Mouse (Mus musculus) kidney, adult 2 months (tissue): Measurements from ENCODE around the gene Aars2. TPM values are rescaled to one million over a fixed set of nuclear protein-coding genes. Genes with fewer than 3 reads are reported as not detected.

ENCODE experiments used
- DNase-seq: peaks from one replicate; pipeline ENCODE4 v3.0.0; 2021
- H3K27ac ChIP-seq: fragments of 200-500 bp; 2 replicates; pipeline ENCODE4 v1.5.1; 2012; ENCODE audit warnings: low read depth, low read length, control low read depth, inconsistent platforms; ENCODE audit not compliant: insufficient read depth
- H3K27me3 ChIP-seq: fragments of 200-500 bp; replicated peaks from 2 replicates; pipeline ENCODE4 v1.6.1; 2012; ENCODE audit warnings: mild to moderate bottlenecking, moderate library complexity, low read length, inconsistent platforms; ENCODE audit not compliant: control insufficient read depth, insufficient read depth
- H3K36me3 ChIP-seq: fragments of 200-500 bp; 2 replicates; pipeline ENCODE4 v1.6.1; 2012; ENCODE audit warnings: mild to moderate bottlenecking, moderate library complexity, low read length, inconsistent platforms; ENCODE audit not compliant: control insufficient read depth, insufficient read depth
- H3K4me1 ChIP-seq: fragments of 200-500 bp; 2 replicates; pipeline ENCODE4 v1.6.1; 2011; ENCODE audit warnings: low read length; ENCODE audit not compliant: control insufficient read depth, insufficient read depth
- H3K4me3 ChIP-seq: fragments of 200-500 bp; 2 replicates; pipeline ENCODE4 v1.5.1; 2011; ENCODE audit warnings: mild to moderate bottlenecking, low read depth, low read length, control low read depth; ENCODE audit not compliant: insufficient read depth
- CTCF ChIP-seq: fragments of 200-500 bp; conservative IDR thresholded peaks from 2 replicates; pipeline ENCODE4 v1.5.1; 2011; ENCODE audit warnings: low read depth, mild to moderate bottlenecking, control low read depth, low read length, moderate library complexity, mixed read lengths; ENCODE audit not compliant: insufficient read depth, insufficient read length
- POLR2A ChIP-seq: fragments of 200-500 bp; IDR thresholded peaks from one replicate; pipeline ENCODE4 v1.6.1; 2011; ENCODE audit warnings: low read depth, low read length, control low read depth
- WGBS: fragments of 180-500 bp; shearing (Covaris S2); methylation state at CpG from one replicate; pipeline ENCODE4 v1.1.7; 2018; 5-methylcytosine and 5-hydroxymethylcytosine counted together
- polyA plus RNA-seq: library from polyadenylated mRNA; depleted of rRNA; stranded (reverse); fragments of >200 nt; gene quantifications from 2 replicates; pipeline ENCODE4 v1.2.3, GENCODE M21; 2012

Gene Aars2
- polyA plus RNA-seq, 1 experiment: 16.2 TPM

DNA sequence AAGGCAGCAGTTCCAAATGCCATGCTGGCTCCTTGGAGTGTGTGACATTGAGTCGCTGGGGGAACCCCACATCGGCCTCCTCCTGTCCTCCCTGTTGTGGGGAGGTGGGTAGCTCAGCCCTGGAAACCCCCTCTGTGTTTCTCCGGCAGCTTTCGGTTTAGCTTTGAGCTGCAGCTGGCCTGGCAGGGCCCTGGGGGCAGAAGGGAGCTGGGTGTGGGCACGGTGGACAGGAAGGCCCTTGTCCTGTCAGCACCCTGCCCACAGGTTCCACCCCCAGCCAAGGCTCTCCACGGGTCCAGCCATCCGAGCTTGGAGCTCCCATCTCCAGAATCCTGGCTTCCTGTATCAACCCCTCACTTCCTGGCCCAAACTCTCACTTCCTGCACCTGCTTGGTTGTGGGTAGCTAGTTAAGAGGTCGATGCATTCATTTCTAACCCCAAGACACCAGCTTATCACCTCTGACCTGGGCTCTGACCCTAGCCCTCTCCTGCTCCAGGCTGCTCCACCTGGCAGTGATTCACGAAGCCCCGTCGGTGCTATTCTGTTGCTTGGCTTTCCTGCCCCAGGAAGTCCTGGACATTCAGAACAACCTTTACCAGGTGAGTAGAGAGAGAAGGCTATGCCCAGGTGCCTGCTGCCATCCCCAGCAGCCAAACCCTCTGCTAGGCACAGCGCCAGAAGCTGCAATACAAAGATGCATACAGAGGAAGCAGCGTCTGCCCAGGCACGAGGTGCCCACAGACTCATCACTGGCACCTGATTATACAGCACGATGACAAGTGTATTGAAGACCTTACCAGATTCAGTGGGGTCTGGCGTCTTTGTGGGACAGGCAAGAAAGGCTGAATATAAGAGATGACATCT is 51.6 kb downstream of the Aars2 start:
- TF ChIP-seq POLR2A (no peak), CTCF (no peak)
- no peaks in the 10 kb centered on the region for H3K27me3 ChIP-seq
- peaks cover 7% of the 10 kb centered on the region for H3K4me1 ChIP-seq
- 68% methylated on average over 16 of the region's 16 CpGs for WGBS
- H3K4me3 ChIP-seq: no peak overlapping the region
- no peaks in the 10 kb centered on the region for H3K36me3 ChIP-seq
- no peak for DNase-seq
- H3K27ac ChIP-seq: no peak overlapping the region

DNA sequence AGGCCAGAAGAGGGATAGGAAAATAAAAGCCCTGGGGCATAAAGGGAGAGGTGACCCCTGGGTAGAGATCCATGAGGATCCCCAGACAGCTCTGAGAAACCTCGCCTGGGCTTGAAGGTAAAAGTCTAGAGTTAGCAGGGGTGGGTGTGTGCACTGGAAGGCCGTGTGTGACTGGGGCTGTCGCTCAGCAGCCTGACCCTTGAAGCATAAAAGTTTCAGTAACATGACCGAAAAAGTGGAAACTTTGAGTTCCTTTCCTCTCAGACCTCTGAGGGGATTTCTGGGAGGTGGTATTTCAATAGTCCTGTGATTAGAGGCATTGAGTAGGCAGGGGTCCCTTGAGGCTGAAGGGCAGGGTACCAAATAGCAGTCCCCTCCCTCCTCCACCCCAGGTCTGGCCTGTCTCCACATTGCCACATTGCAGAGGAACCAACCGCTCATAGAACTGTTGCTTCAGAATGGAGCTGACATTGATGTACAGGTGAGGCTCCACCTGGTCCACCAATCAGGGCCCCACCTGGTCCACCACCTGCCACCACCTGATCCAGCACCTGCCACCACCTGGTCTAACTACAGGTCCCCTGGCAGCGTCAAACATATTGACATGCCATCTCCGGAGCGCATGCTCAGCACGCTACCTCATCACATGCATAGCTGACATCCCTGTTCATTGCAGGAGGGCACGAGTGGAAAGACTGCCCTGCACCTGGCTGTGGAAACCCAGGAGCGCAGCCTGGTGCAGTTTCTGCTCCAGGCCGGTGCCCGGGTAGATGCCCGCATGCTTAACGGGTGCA is 53.3 kb downstream of the Aars2 start:
- no peaks in the 10 kb centered on the region for H3K27me3 ChIP-seq
- H3K36me3 ChIP-seq: no peaks in the 10 kb centered on the region
- 87% methylated on average over 15 of the region's 15 CpGs for WGBS
- no peak overlapping the region for H3K4me3 ChIP-seq
- DNase-seq: no peak
- H3K4me1 ChIP-seq: peaks cover 7% of the 10 kb centered on the region
- TF ChIP-seq POLR2A (no peak), CTCF (no peak)
- H3K27ac ChIP-seq: no peak overlapping the region

DNA sequence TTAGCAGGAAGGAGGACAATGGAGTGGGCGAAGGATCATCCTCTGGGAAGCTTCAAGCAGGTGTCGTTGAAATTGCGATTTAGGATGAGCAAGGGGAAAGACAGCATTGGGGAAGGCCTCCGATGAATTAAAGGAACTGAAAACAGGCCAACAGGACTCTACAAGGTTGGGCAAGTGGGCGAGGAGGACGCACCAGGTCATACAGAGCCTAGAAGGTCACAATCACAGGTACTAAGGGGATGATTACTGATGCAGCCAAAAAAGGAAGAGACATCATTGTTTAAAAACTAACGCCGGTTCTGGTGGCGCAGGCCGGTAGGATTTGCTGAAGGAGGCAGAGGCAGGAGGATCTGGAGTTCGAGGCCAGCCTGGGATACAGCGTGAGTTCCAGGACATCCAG is 56.6 kb downstream of the Aars2 start:
- TF ChIP-seq CTCF (no peak), POLR2A (no peak)
- no peak for DNase-seq
- 73% methylated on average over 12 of the region's 12 CpGs for WGBS
- H3K4me1 ChIP-seq: no peaks in the 10 kb centered on the region; the same call in 1 of the 2 replicates
- H3K36me3 ChIP-seq: peaks cover 11% of the 10 kb centered on the region
- H3K4me3 ChIP-seq: no peak overlapping the region
- no peak overlapping the region for H3K27ac ChIP-seq
- H3K27me3 ChIP-seq: no peaks in the 10 kb centered on the region

DNA sequence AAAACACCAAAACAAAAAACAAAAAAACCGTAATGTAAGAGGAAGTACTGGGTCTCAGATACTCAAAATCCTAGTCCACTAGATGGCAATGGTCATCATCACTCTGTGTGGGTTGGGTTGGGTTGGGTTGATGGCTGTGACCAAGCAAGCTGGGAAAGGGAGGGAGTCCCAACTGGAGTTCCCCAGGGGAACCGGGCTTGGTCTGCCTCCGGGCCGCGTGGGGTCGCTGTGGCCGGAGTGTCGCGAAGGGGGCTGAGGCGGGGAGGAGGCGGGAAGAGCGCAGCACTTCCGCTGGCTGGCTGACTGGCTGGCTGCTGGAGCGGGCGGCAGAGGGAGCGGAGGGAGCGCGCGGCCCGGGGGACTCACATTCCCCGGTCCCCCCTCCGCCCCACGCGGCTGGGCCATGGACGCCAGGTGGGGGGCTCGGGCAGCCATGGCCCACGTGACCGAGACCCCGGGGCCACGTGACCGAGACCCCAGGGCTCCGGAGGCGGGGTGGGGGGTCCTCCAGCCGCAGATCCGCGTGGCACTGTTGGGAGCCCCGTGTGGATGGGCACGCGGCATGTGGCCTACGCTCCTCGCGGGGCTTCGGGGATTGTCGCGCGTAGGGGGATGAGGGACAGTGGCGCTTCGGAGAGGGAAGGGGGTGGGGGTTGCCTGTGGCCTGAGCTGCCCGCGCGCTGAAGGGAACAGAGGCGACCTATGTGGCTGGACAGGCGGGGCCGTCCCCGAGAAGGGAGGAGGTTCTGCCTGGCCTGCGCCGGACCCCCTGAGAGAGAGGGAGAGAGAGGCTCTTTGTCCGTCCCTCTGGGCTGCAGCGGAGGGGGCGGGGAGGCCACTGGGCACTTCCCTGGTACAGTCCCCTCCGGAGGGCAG is 57.3 kb downstream of the Aars2 start, which contains the start of gene Slc35b2:
Gene Slc35b2, plus strand, starts transcription at position 220 of the 876 bp plus-strand sequence.
- TF ChIP-seq CTCF (peak; percentile 84), POLR2A (peak; percentile 44)
- H3K4me3 ChIP-seq: peak within 1 kb of the TSS; percentile 83
- WGBS: under 1% methylated on average over 54 of the region's 61 CpGs
- peaks cover 14% of the 10 kb centered on the region for H3K36me3 ChIP-seq
- no peaks in the 10 kb centered on the region for H3K27me3 ChIP-seq
- H3K4me1 ChIP-seq: no peaks in the 10 kb centered on the region; the same call in 1 of the 2 replicates
- peak; percentile 95 for DNase-seq
- H3K27ac ChIP-seq: peak within 1 kb of the TSS; percentile 50

DNA sequence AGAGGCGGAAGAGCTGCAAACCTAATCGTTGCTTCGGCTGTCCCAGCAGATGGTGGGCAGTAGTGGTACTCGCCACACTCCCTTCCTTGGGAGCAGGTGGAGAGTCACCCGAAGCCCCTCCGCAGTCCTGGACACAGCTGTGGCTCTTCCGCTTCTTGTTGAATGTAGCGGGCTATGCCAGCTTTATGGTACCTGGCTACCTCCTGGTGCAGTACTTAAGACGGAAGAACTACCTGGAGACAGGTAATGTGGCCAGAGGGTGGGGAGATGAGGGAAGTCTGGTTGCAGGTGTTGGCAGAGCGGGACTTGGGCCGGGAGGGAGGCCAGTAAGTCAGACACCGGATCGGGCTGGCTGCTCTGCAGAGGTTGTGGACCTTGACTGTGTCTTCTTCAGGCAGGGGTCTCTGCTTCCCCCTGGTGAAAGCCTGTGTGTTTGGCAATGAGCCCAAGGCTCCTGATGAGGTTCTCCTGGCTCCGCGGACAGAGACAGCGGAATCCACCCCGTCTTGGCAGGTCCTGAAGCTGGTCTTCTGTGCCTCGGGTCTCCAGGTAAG is 58.0 kb downstream of the Aars2 start:
- WGBS: 11% methylated on average over 18 of the region's 18 CpGs
- DNase-seq: no peak
- TF ChIP-seq POLR2A: no peak
- no peak for TF ChIP-seq CTCF
- peaks cover 21% of the 10 kb centered on the region for H3K36me3 ChIP-seq
- peak overlapping the region; percentile 83 for H3K4me3 ChIP-seq
- H3K27me3 ChIP-seq: no peaks in the 10 kb centered on the region
- no peaks in the 10 kb centered on the region; the same call in 1 of the 2 replicates for H3K4me1 ChIP-seq
- peak overlapping the region; percentile 50; the same call in 1 of the 2 replicates for H3K27ac ChIP-seq

DNA sequence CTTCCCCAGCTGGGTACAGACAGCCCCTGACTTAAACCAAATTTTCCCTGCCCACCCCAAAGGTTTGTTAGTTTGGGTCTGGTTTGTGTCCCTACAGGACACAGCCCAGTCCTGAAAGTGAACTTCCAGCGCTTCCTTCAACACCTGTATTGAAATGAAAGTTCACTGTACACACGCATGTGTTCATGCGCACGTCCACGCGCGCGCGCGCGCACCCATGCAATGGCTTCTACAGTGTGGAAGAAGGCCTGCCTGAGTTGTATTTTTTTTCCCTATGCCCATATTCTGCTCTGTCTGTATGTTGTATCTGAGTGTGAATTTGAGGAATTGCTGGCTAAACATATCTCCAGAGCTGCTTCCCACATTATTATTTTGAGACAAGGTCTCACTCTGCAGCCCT is 58.5 kb downstream of the Aars2 start:
- 91% methylated on average over 11 of the region's 11 CpGs for WGBS
- TF ChIP-seq CTCF: no peak
- no peak for TF ChIP-seq POLR2A
- H3K27me3 ChIP-seq: no peaks in the 10 kb centered on the region
- DNase-seq: no peak
- no peak overlapping the region for H3K27ac ChIP-seq
- H3K36me3 ChIP-seq: peaks cover 26% of the 10 kb centered on the region
- no peaks in the 10 kb centered on the region; the same call in 1 of the 2 replicates for H3K4me1 ChIP-seq
- no peak overlapping the region for H3K4me3 ChIP-seq
